Mouse (Mus musculus) left cerebral cortex, postnatal 25 days (tissue): ENCODE measurements around the gene St3gal2. TPM values are rescaled to one million over a fixed set of nuclear protein-coding genes. Genes with fewer than 3 reads are reported as not detected.
"Not testable (repeated sequence)": the region's sequence is repeated elsewhere in the genome, so short reads cannot be mapped to it uniquely, and the experiment has no call there.

Source experiments
- DNase-seq, 2 experiments: peaks; one replicate each; pipeline ENCODE4 v3.0.0; 2022; ENCODE audit warnings: low spot score in 2 of 2, mixed read lengths in 1 of 2
- intact Hi-C: fragments of 180-260 bp; cut with DNase I; formaldehyde crosslinking; loops from one replicate; pipeline ENCODE4 v1.15.1; 2025
- total RNA-seq, 2 experiments: library from RNA; stranded (reverse); gene quantifications; 2 replicates each; pipeline ENCODE4 v1.2.3; 2021

The St3gal2 gene
- total RNA-seq, 2 experiments from 2014 or later = 86.2 to 88.7 TPM

DNA sequence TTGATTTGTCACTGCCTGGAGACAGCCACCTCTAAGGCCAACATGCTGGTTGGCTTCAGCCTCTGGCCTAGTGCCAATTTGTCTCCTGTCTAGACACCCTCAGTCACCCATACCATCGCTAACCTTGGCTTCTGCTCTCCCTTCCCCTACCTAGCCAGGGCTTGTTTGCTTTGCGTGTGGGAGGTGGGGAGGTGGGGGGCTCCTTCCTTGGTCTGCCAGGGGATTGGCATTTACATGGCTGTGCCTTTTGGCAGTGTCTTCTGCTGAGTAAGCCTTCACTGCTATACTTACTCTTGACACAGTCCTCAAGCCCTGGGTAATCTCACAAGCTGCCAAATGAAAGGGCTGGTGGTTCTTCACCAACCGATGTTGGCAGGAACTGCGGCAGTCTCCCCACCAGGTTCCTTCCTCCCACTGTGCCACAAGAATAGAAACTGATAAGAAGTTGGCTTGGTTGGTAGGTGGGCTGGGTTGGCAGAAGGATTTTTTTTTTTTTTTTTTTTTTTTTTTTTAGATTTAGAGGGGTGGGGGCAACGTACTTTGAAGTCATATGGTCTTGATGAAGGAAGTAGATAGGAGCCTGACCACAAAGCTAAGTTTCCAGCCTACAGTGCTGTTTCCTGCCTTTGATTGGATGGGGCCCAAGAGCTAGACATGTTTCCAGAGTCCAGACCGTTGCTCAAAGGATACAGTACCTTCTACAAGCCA, 19.3 kb downstream of the St3gal2 start:
- DNase-seq = peak; percentile 68 to 94
- intact Hi-C loops = no loop called here

DNA sequence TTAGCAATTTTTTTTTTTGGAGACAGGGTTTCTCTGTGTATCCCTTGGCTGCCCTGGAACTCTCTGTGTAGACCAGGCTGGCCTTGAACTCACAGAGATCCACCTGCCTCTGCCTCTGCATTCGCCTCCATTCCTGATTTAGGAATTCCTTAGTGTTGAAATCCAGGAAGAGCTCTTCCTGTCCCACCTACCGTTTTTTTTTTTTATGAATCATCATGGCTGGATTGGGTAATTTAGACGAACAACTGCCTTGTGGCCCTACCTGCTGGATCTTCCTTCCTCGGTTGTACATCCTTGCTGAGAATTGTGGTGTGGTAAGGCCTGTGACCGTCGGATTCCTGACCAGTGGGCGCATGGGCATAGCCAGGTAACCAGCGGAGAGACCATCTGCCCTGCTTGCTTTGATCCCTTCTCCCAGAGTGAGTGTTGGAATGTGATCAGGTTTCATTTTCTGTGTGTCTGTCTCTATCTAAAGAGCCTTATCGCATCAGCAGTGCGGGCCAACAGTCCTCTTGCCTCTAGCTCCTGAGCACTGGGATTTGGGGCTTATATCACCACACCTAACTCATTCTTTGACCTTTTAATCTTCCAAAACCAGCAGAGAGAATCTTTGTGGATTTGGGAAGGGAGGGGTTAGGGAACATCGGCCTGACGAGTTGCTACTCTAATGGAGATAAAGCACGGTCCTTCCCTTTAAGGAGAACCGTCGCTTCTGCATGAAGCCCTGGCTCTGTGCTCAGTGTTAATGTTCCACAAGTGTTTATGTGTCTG, 21.1 kb downstream of the St3gal2 start:
- DNase-seq = no peak
- intact Hi-C loops = no loop called here

DNA sequence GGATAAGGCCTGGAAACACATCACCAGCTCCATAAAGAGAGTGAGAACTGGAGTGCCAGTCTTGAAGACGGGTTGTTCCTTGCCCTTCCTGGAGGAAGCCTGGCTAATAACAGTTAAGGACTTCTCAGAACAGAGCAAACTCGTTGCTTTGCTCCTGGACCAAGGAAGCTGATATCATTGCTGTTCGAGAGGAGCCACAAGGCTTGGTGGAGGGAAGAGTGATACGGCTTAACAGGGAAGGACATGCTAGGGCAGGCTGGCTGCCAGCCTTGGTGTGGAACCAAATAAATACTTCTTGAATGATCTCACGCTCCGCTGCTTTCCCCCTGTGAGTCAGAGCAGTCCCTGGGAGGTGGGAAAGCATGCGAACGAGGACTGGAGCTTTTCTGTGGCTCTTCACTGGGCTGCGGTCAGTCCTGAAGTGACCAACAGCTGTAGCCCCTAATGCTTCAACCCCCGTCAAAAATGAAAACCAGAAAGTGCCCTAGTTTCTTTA, 21.8 kb downstream of the St3gal2 start:
- peak; percentile 47 to 61 for DNase-seq

DNA sequence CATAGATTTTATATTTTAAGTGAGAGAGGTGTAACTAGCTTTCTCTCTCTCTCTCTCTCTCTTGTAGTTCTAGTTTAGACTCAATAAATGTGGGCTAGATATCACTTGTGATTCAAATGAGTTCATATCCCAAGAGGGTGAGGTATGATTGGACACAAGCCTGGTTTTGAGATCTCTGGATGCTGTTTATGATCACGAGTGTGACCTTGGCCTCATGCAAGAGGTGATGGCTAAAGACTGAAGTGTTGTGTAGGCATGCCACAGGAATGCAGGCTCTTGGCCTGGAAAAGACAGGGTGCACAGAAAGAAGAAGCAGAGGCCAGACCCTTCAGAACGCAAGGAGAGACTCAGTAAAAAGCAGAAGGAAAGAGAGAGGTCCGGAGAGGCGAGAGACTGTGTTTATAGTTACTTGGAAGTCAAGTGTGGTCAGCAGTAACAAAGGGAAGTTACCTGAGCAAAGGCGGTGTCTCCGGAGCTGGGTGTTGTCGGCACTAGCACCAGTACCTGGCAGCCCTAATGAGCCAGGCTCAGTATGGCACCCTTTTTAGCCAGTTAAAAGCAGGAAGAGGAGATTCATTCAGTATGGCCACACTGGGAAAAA, 24.7 kb downstream of the St3gal2 start:
- intact Hi-C loops = no loop called here
- no peak for DNase-seq

More for the DNA sequence above, 21.8 kb downstream of the St3gal2 start:
- intact Hi-C loops = no loop called here

DNA sequence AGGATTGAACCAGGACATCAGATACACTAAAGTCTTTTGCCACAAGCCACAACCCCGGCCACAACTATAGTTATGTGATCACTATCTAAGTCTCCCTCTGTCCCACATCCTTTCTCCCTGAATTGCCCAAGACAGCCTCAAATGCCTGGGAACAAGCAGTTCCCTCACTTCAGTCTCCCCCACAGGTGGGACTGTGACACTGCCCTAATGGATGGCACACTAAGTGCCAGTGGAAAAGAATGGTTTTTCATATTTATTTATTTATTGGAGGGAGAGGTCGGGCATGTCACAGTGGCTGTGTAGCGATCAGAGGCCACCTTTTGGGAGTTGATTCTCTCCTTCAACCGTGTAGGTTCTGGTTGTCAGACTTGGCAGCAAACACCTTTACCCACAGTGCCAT, 26.0 kb downstream of the St3gal2 start:
- intact Hi-C loops = no loop called here
- DNase-seq = no peak

DNA sequence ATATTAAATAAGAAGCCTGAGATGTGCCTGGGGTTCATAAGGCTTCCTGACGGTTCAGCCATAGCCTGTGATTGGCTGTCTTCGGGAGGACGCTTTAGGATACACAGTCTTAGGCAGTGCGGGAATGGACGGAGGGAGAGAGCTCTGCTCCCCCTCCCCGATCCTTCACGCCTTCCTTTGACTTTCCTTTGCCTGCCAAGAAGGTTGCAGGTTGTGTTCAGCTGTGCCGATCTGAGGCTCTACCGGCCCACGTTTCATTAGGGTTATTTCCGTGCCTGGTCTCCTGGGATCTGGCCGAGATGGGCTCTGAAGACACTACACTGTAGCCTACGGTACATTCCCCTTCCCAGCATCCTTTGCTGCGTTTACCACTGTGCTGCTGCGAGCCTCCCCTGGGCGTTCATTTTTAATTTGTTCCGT, 30.4 kb downstream of the St3gal2 start:
- intact Hi-C loops = no loop called here
- peak in 1 of 2 experiments; percentile 68 for DNase-seq

DNA sequence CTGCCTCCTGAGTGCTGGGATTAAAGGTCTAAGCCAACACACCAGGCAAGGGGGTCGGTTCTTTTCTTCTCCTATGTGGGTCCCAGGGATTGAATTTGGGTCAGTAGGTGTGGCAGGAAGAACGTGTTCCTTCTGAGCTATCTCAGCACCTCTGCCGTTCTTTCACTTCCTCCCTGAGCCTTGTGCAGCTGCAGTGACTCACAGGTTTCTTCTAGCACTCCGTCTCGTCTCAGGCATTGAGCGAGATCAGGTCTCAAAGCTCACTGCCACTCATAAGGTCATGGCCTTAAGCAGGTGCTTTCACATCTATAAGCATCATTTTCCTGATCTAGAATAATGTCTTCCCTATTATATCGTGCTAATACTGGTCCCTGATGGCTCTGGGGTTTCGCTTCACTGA, 35.1 kb downstream of the St3gal2 start:
- DNase-seq = no peak
- intact Hi-C loops = no loop called here

DNA sequence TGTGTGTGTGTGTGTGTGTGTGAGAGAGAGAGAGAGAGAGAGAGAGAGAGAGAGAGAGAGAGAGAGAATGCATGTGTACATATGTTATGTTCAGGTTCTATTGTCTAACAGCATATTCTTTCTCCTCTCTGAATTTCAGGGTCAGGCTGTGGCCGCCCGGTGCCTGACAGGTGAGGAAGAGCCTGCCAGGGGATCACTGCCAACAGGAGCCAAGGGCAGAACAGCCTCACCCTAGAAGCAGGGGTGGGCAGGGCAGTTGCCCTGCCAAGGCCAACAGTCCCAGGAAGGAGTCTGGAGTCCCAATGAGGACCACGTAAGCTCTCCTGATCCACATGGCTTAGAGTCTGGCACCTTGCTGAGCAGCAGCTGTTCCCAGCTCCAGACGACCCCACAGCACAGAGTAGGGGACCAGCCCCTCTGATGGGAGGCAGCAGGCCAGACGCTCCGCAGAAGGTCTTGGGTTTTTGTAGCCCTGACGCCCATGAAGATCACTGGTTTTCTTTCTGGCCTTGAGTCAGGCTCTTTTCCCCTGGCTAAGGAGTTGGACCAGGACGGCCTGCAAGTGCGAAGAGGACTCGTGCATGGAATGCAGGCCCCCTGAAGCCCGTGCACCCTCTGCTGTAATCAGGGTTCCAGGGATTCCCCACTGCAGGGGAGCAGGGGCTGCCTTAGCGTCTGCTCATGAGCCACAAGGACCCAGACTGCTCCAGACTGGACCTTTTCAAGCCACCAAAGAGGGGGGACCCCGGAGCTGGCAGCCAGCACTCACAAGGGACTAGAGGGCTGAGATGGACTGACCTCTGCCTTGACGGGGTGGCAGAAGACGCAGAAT, 37.1 kb downstream of the St3gal2 start:
- DNase-seq = no peak
- intact Hi-C loops = no loop called here

DNA sequence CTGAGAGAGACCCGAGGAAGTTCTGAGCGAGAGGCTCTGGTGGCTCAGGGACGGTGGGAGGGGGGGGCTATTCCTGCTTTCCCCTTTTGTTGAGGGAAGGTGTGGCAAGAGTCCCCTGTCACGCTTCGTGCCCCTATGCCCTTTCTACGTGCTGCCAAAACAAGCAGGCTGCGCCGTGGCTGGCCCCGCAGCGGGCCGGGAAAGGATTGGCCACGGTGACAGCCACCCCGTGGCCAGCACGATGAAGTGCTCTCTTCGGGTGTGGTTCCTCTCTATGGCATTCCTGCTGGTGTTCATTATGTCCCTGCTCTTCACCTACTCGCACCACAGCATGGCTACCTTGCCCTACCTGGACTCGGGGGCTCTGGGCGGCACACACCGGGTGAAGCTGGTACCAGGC, 37.7 kb downstream of the St3gal2 start:
- intact Hi-C loops = no loop called here
- DNase-seq = no peak

DNA sequence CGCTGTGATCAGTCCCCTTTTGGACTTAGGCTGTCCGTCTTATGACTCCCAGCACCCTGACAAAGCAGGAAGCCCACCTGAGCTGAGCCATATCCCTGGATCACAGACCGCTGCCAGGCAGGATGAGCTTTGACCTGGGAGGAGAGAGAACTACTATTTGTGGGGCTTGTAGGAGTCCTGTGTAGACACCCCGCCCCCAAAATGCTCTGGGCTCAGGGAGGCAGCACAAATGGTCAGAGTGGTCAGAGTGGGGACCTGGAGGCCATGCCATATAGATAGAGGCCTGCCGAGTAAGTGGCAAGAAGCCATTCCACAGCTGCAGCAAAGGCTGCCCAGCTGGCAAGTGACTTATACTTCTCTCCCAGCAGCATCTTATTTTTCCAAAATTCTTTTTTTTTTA, 38.4 kb downstream of the St3gal2 start:
- intact Hi-C loops = no loop called here
- DNase-seq = no peak

DNA sequence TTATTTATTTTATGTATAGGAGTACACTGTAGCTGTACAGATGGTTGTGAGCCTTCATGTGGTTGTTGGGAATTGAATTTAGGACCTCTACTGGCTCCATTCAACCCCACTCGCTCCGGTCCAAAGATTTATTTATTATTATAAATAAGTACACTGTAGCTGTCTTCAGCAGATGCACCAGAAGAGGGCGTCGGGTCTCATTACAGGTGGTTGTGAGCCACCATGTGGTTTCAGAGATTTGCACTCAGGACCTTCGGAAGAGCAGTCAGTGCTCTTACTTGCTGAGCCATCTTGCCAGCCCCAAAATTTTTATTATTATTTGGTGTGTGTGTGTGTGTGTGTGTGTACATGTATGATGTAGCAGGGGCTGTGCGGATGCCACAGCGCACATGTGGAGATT, 38.8 kb downstream of the St3gal2 start:
- DNase-seq, intact Hi-C loops: not testable (repeated sequence)

DNA sequence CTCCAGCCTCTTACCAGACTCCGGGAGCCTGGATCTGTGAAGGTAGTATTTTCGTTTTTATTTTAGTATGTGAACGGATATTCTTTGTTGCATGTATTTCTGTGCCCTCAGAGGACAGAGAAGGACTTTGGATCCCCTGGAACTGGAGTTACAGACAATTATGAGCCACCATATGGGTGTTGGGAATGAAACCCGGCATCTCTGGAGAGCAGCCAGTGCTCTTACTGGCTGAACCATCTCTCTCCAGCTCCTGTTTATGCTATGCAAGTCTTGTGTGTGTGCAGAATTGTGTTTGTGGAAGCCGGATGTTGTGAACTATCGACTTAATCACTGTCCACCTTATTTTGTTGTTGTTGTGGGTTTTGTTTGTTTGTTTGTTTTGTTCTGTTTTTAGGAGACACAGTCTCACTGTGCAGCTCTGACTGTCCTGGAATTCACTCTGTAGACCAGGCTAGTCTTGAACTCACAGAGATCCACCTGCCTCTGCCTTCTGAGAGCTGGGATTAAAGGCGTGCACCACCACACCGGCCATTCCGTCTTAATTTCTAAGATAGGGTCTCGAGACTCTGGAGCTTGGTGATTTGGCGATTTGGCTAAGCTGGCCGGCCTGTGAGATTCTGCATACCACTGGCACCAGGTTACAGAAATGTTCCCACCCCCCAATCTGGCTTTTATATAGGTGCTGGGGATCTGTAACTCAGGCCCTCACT, 39.5 kb downstream of the St3gal2 start:
- intact Hi-C loops = no loop called here
- peak in 1 of 2 experiments; percentile 28 for DNase-seq

DNA sequence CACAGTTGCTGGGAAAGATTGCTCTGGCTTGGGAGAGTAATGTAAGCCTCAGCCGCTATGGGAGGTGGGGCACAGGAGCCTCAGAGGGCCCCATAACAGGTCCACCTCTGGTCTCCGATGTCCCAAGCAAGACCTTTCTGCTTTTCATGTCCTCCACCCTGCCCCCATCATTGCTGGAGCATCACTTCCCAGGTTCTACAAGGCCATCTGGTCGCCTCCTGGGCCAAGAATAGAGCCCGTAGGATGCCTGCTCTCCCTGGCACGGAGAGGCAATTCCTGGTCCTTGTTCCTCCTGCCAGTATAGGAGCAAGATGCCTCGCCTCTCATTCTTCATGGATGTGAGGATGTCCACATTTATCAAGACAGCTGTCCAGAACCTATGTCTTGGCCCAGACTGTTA, 40.2 kb downstream of the St3gal2 start:
- intact Hi-C loops = no loop called here
- no peak for DNase-seq

DNA sequence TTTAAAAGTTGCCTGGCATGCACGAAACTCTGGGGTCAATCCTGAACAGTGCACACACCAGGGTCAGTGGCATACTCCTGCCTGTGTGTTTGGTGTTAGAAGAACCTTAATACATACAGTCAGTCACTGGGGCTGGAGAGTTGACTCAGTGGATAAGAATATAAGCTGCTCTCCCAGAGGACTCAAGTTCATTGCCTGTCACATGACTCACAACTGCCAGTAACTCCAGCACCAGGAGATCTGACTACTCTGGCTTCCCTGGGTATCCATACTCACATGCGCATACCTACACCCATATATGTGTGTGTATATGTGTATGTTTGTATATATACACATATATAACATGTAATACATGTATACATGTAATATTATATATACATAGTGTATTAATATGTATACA, 43.3 kb downstream of the St3gal2 start:
- intact Hi-C loops = no loop called here
- DNase-seq = no peak

DNA sequence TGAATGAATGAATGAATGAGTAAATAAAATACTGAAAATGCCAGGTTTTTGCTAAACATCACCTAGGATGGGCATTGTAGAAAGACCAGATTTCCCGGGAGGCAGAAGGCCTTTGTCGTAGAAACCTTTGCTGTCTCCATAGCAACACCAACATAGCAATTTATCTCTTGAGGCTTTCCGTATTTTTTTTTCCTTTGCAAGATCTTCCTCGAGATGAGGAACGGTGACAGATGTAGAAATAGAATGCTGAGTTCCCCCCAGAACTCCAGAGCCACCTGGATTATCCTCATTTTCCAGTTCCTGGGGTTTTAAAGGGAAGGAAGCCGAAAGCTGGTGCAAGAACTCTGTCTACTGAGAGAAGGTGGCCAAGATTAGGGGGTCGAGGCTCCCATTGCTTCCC, 44.9 kb downstream of the St3gal2 start:
- peak in 1 of 2 experiments; percentile 65 for DNase-seq
- intact Hi-C loops = loop anchor here (5.0 kb wide), 1 partner anchor 47 kb away; the partner anchor contains the start of gene St3gal2

DNA sequence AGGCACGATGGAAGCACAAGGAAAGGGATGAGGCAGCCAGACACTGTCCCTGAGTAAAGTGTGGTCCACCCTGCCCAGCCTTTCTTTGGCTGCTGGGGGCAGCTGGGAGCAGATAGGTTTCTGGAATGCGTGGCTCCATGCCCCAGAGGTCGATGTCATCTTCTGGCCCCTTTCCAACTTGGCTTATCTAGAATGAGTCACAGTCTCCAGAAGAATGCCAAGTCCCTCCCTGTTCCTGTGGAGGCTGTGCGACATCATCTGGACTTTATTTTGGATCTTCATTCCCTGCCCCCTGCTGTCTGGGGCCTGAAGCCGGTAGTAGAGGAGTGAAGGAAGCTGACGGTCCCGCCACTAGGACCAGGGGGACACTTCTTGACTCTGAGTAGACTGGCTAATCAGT, 45.9 kb downstream of the St3gal2 start:
- peak; percentile 52 to 81 for DNase-seq
- intact Hi-C loops = loop anchor here (5.0 kb wide), 1 partner anchor 48 kb away; the partner anchor contains the start of gene St3gal2

DNA sequence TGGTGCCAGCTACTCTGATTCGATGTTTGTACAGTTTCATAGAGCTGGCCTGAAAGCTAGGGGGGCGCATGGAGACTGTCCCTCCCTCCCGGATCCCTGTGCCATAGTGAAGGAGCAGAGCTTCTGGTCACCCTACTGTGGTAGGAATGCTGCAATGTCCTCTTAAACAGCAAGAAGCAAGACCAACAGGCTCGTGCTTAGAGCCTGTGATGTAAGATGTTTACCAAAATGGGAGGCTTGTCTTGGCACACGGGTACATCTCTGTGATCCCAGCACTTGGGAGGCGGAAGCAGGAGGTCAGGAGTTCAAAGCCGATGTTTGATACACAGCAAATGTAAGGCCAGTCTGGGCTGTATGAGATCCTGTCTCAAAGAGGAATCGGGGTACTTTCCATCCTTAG, 46.9 kb downstream of the St3gal2 start:
- intact Hi-C loops = loop anchor here (5.0 kb wide), 1 partner anchor 49 kb away; the partner anchor contains the start of gene St3gal2
- no peak for DNase-seq

DNA sequence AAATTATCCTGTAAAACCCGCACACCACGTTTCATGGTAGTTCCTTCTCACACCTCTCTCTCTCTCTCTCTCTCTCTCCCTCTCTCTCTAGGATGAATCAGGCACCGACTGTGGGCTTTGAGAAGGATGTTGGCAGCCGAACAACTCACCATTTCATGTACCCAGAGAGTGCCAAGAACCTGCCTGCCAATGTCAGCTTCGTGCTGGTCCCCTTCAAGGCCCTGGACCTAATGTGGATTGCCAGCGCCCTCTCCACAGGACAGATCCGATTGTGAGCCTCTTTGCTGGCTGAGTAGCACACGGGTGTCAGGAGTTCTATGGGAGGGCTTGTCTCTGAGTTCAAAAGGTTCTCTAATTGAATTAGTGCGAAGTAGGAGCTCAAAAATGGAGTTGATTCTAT, 47.6 kb downstream of the St3gal2 start:
- intact Hi-C loops = loop anchor here (5.0 kb wide), 1 partner anchor 50 kb away; the partner anchor contains the start of gene St3gal2
- peak in 1 of 2 experiments; percentile 55 for DNase-seq
